Mouse (Mus musculus) liver, embryonic 13.5 days (tissue): ENCODE data around the gene Kifc1. TPM values are rescaled to one million over a fixed set of nuclear protein-coding genes. Genes with fewer than 3 reads are reported as not detected.

ENCODE experiments used
- ATAC-seq: fragments of 200-750 bp; cut with Nextera tagmentation; 2 replicates; pipeline ENCODE4 v1.8.0; 2017; ENCODE audit warnings: low read depth, mild to moderate bottlenecking, moderate number of reproducible peaks, moderate library complexity
- DNase-seq: peaks from one replicate; pipeline ENCODE4 v3.0.0; 2022
- H3K27ac ChIP-seq: fragments of 300-500 bp; sonication (generic); 2 replicates; pipeline ENCODE4 v1.5.1; 2015; ENCODE audit warnings: moderate library complexity, mild to moderate bottlenecking, inconsistent platforms
- H3K27me3 ChIP-seq: fragments of 300-500 bp; sonication (generic); 2 replicates; pipeline ENCODE4 v1.6.1; 2015; ENCODE audit warnings: mild to moderate bottlenecking, inconsistent platforms
- H3K36me3 ChIP-seq: fragments of 300-500 bp; sonication (generic); 2 replicates; pipeline ENCODE4 v1.6.1; 2015; ENCODE audit warnings: mild to moderate bottlenecking, inconsistent platforms
- H3K4me1 ChIP-seq: fragments of 300-500 bp; sonication (generic); replicated peaks from 2 replicates; pipeline ENCODE4 v1.6.1; 2015; ENCODE audit warnings: inconsistent platforms
- H3K4me2 ChIP-seq: fragments of 300-500 bp; sonication (generic); 2 replicates; pipeline ENCODE4 v1.6.1; 2015; ENCODE audit warnings: inconsistent platforms, mild to moderate bottlenecking, moderate library complexity
- H3K4me3 ChIP-seq: fragments of 300-500 bp; sonication (generic); replicated peaks from 2 replicates; pipeline ENCODE4 v1.5.1; 2015; ENCODE audit warnings: mild to moderate bottlenecking, inconsistent platforms
- H3K9ac ChIP-seq: fragments of 300-500 bp; sonication (generic); 2 replicates; pipeline ENCODE4 v1.6.1; 2015; ENCODE audit warnings: mild to moderate bottlenecking, inconsistent platforms
- H3K9me3 ChIP-seq: fragments of 300-500 bp; sonication (generic); replicated peaks from 2 replicates; pipeline ENCODE4 v1.6.1; 2016; ENCODE audit warnings: inconsistent platforms
- WGBS: fragments of 180-500 bp; shearing (Covaris S2); methylation state at CpG from one replicate; pipeline ENCODE4 v1.1.7; 2015; ENCODE audit not compliant: insufficient replicate concordance; 5-methylcytosine and 5-hydroxymethylcytosine counted together
- polyA plus RNA-seq: library from polyadenylated mRNA; unstranded; fragments of >200 nt; fragmentation: Nextera tagmentation; extraction: Ambion mirVana; gene quantifications from 2 replicates; pipeline ENCODE4 v1.2.1, GENCODE M21; 2015

The Kifc1 gene
- polyA plus RNA-seq, 1 experiment from 2014 or later, result 6.9 TPM

- peak overlapping the region; percentile 92 for H3K9ac ChIP-seq
- peak overlapping the region; percentile 96; the same call in 1 of the 2 replicates for H3K27ac ChIP-seq
- peaks cover 41% of the 10 kb centered on the region for H3K36me3 ChIP-seq
- peaks cover 73% of the 10 kb centered on the region for H3K4me1 ChIP-seq
- H3K9me3 ChIP-seq, result no peaks in the 10 kb centered on the region
- H3K27me3 ChIP-seq, result no peaks in the 10 kb centered on the region
- no peak for ATAC-seq
- 49% methylated on average over 21 of the region's 21 CpGs for WGBS
- H3K4me2 ChIP-seq, result peak overlapping the region; percentile 100
- no peak for DNase-seq
- peak overlapping the region; percentile 88 for H3K4me3 ChIP-seq
These were observed 37.9 kb upstream of the Kifc1 start for GRCm38 (mm10) chr17:33928251-33928947.

GRCm38 (mm10) chr17:33926207-33926932, 35.9 kb upstream of the Kifc1 start:
- DNase-seq (no peak), ATAC-seq (no peak)
- H3K27me3 ChIP-seq, result no peaks in the 10 kb centered on the region
- H3K4me3 ChIP-seq, result no peak overlapping the region
- H3K4me2 ChIP-seq, result no peak overlapping the region
- peaks cover 25% of the 10 kb centered on the region for H3K36me3 ChIP-seq
- no peaks in the 10 kb centered on the region for H3K9me3 ChIP-seq
- WGBS, result 79% methylated on average over 17 of the region's 17 CpGs
- H3K27ac ChIP-seq, result no peak overlapping the region
- H3K9ac ChIP-seq, result no peak overlapping the region
- H3K4me1 ChIP-seq, result peaks cover 63% of the 10 kb centered on the region

DNA sequence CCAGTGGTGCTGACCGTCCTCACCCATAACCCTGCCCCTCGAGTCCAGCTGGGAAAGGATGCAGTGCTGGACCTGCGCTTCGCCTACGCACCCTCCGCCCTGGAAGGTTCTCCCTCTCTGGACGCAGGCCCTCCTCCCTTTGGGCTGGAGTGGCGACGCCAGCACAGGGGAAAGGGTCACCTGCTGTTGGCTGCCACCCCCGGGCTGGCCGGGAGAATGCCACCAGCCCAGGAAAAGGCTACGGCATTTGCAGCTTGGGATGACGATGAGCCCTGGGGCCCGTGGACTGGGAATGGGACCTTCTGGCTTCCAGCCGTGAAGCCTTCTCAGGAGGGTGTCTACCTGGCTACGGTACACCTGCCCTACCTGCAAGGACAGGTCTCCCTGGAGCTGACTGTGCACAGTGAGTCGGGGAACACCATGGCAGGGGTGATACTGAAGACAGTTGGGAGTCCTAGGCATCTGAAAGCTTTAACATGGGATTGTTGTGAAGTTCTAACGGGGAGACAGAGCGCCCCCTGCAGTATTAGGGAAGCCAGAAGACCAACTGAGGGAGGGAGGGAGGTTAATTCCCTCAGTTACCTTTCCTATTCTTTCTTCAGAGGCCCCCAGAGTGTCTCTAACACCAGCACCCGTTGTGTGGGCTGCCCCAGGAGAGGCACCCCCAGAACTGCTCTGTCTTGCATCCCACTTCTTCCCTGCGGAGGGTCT, 35.1 kb upstream of the Kifc1 start:
- no peak overlapping the region for H3K9ac ChIP-seq
- no peak for ATAC-seq
- no peaks in the 10 kb centered on the region for H3K9me3 ChIP-seq
- H3K4me3 ChIP-seq, result no peak overlapping the region
- WGBS, result 86% methylated on average over 21 of the region's 21 CpGs
- peak overlapping the region; percentile 70 for H3K27ac ChIP-seq
- peaks cover 25% of the 10 kb centered on the region for H3K36me3 ChIP-seq
- H3K4me2 ChIP-seq, result no peak overlapping the region
- DNase-seq, result no peak
- no peaks in the 10 kb centered on the region for H3K27me3 ChIP-seq
- peaks cover 61% of the 10 kb centered on the region for H3K4me1 ChIP-seq

GRCm38 (mm10) chr17:33924577-33925283, 34.3 kb upstream of the Kifc1 start:
- H3K27ac ChIP-seq, result peak overlapping the region; percentile 70
- 67% methylated on average over 10 of the region's 10 CpGs for WGBS
- DNase-seq, result peak; percentile 47
- H3K4me1 ChIP-seq, result peaks cover 55% of the 10 kb centered on the region
- 0 out of 2 replicates have a peak overlapping the region, but pooled peaks have one; percentile 18 for H3K4me2 ChIP-seq
- H3K36me3 ChIP-seq, result peaks cover 25% of the 10 kb centered on the region
- H3K9me3 ChIP-seq, result no peaks in the 10 kb centered on the region
- peak; percentile 39 for ATAC-seq
- no peak overlapping the region for H3K4me3 ChIP-seq
- H3K27me3 ChIP-seq, result no peaks in the 10 kb centered on the region
- no peak overlapping the region for H3K9ac ChIP-seq

GRCm38 (mm10) chr17:33921361-33921760, 30.9 kb upstream of the Kifc1 start:
- peaks cover 71% of the 10 kb centered on the region for H3K4me1 ChIP-seq
- no peak overlapping the region for H3K27ac ChIP-seq
- 76% methylated on average over 7 of the region's 7 CpGs for WGBS
- H3K9me3 ChIP-seq, result peaks cover 19% of the 10 kb centered on the region
- peaks cover 34% of the 10 kb centered on the region for H3K36me3 ChIP-seq
- no peak overlapping the region for H3K9ac ChIP-seq
- no peaks in the 10 kb centered on the region for H3K27me3 ChIP-seq
- H3K4me3 ChIP-seq, result no peak overlapping the region
- H3K4me2 ChIP-seq, result peak overlapping the region; percentile 99
- DNase-seq (no peak), ATAC-seq (no peak)

GRCm38 (mm10) chr17:33920282-33921097, 30.0 kb upstream of the Kifc1 start:
- ATAC-seq (no peak; the same call in 1 of the 2 replicates), DNase-seq (peak; percentile 78)
- Histone ChIP-seq H3K4me2 (peak overlapping the region; percentile 99), H3K9me3 (peaks cover 19% of the 10 kb centered on the region), H3K36me3 (peaks cover 26% of the 10 kb centered on the region), H3K4me3 (peak overlapping the region; percentile 90), H3K9ac (peak overlapping the region; percentile 90), H3K27me3 (no peaks in the 10 kb centered on the region), H3K27ac (peak overlapping the region; percentile 96), H3K4me1 (peaks cover 66% of the 10 kb centered on the region)
- WGBS, result under 1% methylated on average over 36 of the region's 36 CpGs

- Histone ChIP-seq H3K4me2 (peak overlapping the region; percentile 99), H3K4me3 (peak overlapping the region; percentile 90), H3K4me1 (peaks cover 66% of the 10 kb centered on the region), H3K9ac (peak overlapping the region; percentile 90), H3K27ac (peak overlapping the region; percentile 96), H3K9me3 (peaks cover 19% of the 10 kb centered on the region), H3K27me3 (no peaks in the 10 kb centered on the region), H3K36me3 (peaks cover 26% of the 10 kb centered on the region)
- under 1% methylated on average over 52 of the region's 52 CpGs for WGBS
- ATAC-seq, result peak; percentile 71
- DNase-seq, result peak; percentile 87
These were observed 29.2 kb upstream of the Kifc1 start for GRCm38 (mm10) chr17:33919351-33920281.

- Histone ChIP-seq H3K4me3 (peak overlapping the region; percentile 90), H3K4me1 (peaks cover 68% of the 10 kb centered on the region), H3K4me2 (peak overlapping the region; percentile 99), H3K36me3 (peaks cover 37% of the 10 kb centered on the region), H3K27ac (peak overlapping the region; percentile 96), H3K9ac (peak overlapping the region; percentile 90), H3K9me3 (peaks cover 19% of the 10 kb centered on the region), H3K27me3 (no peaks in the 10 kb centered on the region)
- DNase-seq (peak; percentile 66), ATAC-seq (peak; percentile 5)
- WGBS, result 51% methylated on average over 37 of the region's 37 CpGs
These were observed 28.1 kb upstream of the Kifc1 start for GRCm38 (mm10) chr17:33918293-33919203.
